17 mouse cellular contexts compared by ENCODE assay signal in genomic region chr4:141625774-141626550, GRCm38 (mm10). TPM values are rescaled to one million over a fixed set of nuclear protein-coding genes. Genes with fewer than 3 reads are reported as not detected.
"Had no signal": no experiment of that assay in that cellular context is flagged by ENCODE, and none has a peak within 500 bp of the region (broad histone marks: within the 10 kb centered on the region; RNA-seq: fewer than 3 reads in every experiment).

No protein-coding gene starts in this region.

- ATAC-seq: liver, embryonic 12.5 days; midbrain, embryonic 13.5 days; midbrain, embryonic 16.5 days had no signal

- H3K9ac ChIP-seq: limb, embryonic 12.5 days; limb, embryonic 15.5 days; liver, embryonic 12.5 days; liver, embryonic 15.5 days; lung, embryonic 15.5 days; midbrain, embryonic 13.5 days; neural tube, embryonic 13.5 days had no signal

- H3K27me3 ChIP-seq: limb, embryonic 12.5 days; limb, embryonic 15.5 days; liver, embryonic 12.5 days; liver, embryonic 15.5 days; lung, embryonic 15.5 days; midbrain, embryonic 13.5 days; neural tube, embryonic 13.5 days had no signal

- H3K27ac ChIP-seq: limb, embryonic 12.5 days; limb, embryonic 15.5 days; liver, embryonic 12.5 days; liver, embryonic 15.5 days; lung, embryonic 15.5 days; midbrain, embryonic 10.5 days; midbrain, embryonic 13.5 days; neural tube, embryonic 13.5 days had no signal

- H3K9me3 ChIP-seq: limb, embryonic 12.5 days; limb, embryonic 15.5 days; liver, embryonic 12.5 days; liver, embryonic 15.5 days; lung, embryonic 15.5 days; megakaryocyte, embryonic 14.5 days; midbrain, embryonic 10.5 days; midbrain, embryonic 13.5 days; neural tube, embryonic 13.5 days had no signal

- H3K4me2 ChIP-seq: limb, embryonic 12.5 days; limb, embryonic 15.5 days; liver, embryonic 12.5 days; liver, embryonic 15.5 days; lung, embryonic 15.5 days; midbrain, embryonic 13.5 days; neural tube, embryonic 13.5 days had no signal

- H3K4me1 ChIP-seq: limb, embryonic 12.5 days; midbrain, embryonic 13.5 days had no signal

- DNase-seq: kidney, postnatal 14 days; left cerebral cortex, postnatal 4 days; right cerebral cortex, postnatal 25 days had no signal

- H3K4me3 ChIP-seq: limb, embryonic 12.5 days; limb, embryonic 15.5 days; liver, embryonic 12.5 days; liver, embryonic 15.5 days; lung, embryonic 15.5 days; megakaryocyte, embryonic 14.5 days; midbrain, embryonic 10.5 days; midbrain, embryonic 13.5 days; myocyte; neural tube, embryonic 13.5 days had no signal

RNA-seq across cellular contexts. Expression of gene Slc25a34, which starts 2.3 kb away (rescaled TPM):
- polyA plus RNA-seq: limb, embryonic 12.5 days; liver, embryonic 12.5 days; stomach, embryonic 14.5 days; thymus, postnatal 0 days had no signal

RNA-seq across cellular contexts. Expression of gene Rsc1a1, which starts 59.4 kb away (rescaled TPM):
- polyA plus RNA-seq: kidney, embryonic 16.5 days; limb, embryonic 12.5 days; lung, embryonic 15.5 days; midbrain, embryonic 13.5 days; neural tube, embryonic 13.5 days; thymus, postnatal 0 days had no signal
